Mouse (Mus musculus): Measurements from ENCODE around the gene Slc6a15. TPM values are rescaled to one million over a fixed set of nuclear protein-coding genes. Genes with fewer than 3 reads are reported as not detected.

The Slc6a15 gene
- 8.5 and 10.2 TPM in 2 replicates for polyA plus RNA-seq (2014; fragmentation: Nextera tagmentation; extraction: Ambion mirVana)

DNA sequence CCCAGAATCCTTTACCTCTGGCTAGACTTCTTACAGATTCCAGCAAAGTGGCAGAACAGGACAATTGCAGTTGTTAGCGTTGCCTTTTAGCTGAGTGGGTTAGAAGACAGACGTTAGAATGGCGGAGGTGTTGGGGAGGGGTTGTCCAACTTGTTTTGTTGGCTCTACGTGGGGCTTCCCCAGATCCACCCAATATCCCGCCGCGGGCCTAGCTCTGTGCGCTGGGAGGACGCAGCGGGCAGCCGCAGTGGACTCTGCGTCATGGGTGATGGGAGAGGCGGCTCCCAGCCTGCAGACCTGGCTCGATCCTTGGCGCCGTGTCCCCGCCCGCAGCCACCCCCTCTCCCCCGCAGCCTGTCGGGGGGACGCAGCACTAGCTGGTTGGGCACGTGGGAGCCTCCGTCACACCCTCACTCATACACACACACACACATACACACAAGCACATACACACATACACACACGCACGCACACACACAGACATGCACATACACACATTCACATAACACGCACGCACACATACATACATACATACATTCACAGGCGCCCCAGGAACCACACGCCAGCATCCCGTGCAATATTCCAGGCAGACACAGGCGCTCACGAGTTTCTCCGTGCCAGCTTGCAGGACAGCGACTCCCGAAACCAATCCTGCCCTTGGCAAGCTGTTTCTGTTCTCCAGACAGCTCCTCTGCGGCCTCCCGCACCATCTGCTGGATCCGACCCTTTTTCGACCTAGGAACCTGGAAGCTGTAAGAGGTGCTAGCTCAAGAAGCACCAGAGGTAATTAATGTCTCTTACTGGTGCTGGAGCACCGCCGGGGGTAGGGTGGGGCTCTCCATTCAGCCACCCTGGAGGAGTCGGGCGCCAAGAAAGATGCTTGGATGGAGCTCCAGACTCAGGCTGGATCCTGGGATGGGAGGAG is at the start of gene Slc6a15:
Gene Slc6a15 (plus strand): TSS at position 413 of the 925 bp plus-strand sequence.
- peak; percentile 78 for DNase-seq (ENCODE audit: low spot score)
- H3K4me3 ChIP-seq (ENCODE audit: low read depth, low read length) = peak within 1 kb of the TSS; percentile 46
- H3K9ac ChIP-seq (ENCODE audit: low read length) = peak within 1 kb of the TSS; percentile 44
- peaks cover 13% of the 10 kb centered on the region for H3K27me3 ChIP-seq (replicated peaks; ENCODE audit: control insufficient read depth, insufficient read depth, low read length)
- H3K9me3 ChIP-seq (ENCODE audit: control insufficient read depth, low read length) = no peaks in the 10 kb centered on the region
- WGBS = under 1% methylated on average over 43 of the region's 43 CpGs
- H3K36me3 ChIP-seq (ENCODE audit: control insufficient read depth, insufficient read depth, low read length) = no peaks in the 10 kb centered on the region
- peak within 1 kb of the TSS; percentile 97 for H3K4me2 ChIP-seq (ENCODE audit: low read length)
- no peaks in the 10 kb centered on the region for H3K4me1 ChIP-seq (replicated peaks; ENCODE audit: control insufficient read depth, insufficient read depth, low read length)
- peak; percentile 75 for ATAC-seq (replicated peaks; ENCODE audit: low FRiP score, low TSS enrichment, low read depth)
- H3K27ac ChIP-seq (ENCODE audit: low read depth) = no peak within 1 kb of the TSS

DNA sequence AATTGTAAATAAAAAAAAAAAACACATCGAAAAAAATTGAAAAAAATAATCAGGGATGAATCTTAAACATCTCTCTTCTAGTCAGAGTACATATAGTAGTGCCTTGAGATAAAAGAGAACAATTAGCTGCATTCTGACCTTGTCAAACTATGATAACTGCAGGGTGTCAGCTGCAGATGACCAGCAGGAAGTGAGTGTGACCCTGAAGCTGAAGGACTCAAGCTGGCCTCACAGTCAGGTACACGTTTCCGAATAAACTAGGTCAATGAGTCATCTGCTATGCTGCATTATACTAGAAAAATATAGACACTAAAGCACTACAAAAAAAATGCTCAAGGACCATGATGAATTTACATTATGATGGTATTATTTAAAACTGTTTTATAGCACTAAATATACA is 45.6 kb upstream of the Slc6a15 start:
- 72% methylated on average over 3 of the region's 3 CpGs for WGBS
- no peak overlapping the region for H3K4me2 ChIP-seq (ENCODE audit: low read length)
- H3K27me3 ChIP-seq (replicated peaks; ENCODE audit: control insufficient read depth, insufficient read depth, low read length) = no peaks in the 10 kb centered on the region
- no peak overlapping the region for H3K9ac ChIP-seq (ENCODE audit: low read length)
- H3K27ac ChIP-seq (ENCODE audit: low read depth) = no peak overlapping the region
- no peaks in the 10 kb centered on the region for H3K36me3 ChIP-seq (ENCODE audit: control insufficient read depth, insufficient read depth, low read length)
- no peak for DNase-seq (ENCODE audit: low spot score)
- no peaks in the 10 kb centered on the region for H3K9me3 ChIP-seq (ENCODE audit: control insufficient read depth, low read length)
- H3K4me3 ChIP-seq (ENCODE audit: low read depth, low read length) = no peak overlapping the region
- no peaks in the 10 kb centered on the region for H3K4me1 ChIP-seq (replicated peaks; ENCODE audit: control insufficient read depth, insufficient read depth, low read length)
- no peak for ATAC-seq (replicated peaks; ENCODE audit: low FRiP score, low TSS enrichment, low read depth)

DNA sequence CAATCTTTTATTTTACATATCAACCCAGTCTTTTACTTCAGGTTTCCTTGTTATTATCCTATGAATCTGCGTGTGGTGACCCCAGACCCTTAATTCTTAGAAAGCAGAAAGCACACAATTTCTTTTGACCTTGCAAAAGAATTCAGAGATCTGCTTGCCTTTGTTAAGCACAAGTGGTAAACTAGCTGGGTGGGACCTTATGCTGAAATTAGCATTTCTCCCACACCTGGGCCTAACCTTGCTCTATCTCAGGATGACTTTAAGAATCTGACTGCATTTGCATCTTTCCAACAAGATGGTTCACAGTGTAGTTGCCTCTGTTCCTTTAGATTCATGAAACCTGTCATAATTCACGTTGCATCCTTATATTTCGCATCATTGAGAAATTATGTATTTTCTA is 44.2 kb upstream of the Slc6a15 start:
- Histone ChIP-seq H3K9ac (ENCODE audit: low read length) (no peak overlapping the region), H3K4me3 (ENCODE audit: low read depth, low read length) (no peak overlapping the region), H3K9me3 (ENCODE audit: control insufficient read depth, low read length) (no peaks in the 10 kb centered on the region), H3K27me3 (replicated peaks; ENCODE audit: control insufficient read depth, insufficient read depth, low read length) (no peaks in the 10 kb centered on the region), H3K4me2 (ENCODE audit: low read length) (no peak overlapping the region), H3K27ac (ENCODE audit: low read depth) (no peak overlapping the region), H3K36me3 (ENCODE audit: control insufficient read depth, insufficient read depth, low read length) (no peaks in the 10 kb centered on the region), H3K4me1 (replicated peaks; ENCODE audit: control insufficient read depth, insufficient read depth, low read length) (no peaks in the 10 kb centered on the region)
- no peak for ATAC-seq (replicated peaks; ENCODE audit: low FRiP score, low TSS enrichment, low read depth)
- DNase-seq (ENCODE audit: low spot score) = no peak
- 86% methylated on average over 3 of the region's 3 CpGs for WGBS

DNA sequence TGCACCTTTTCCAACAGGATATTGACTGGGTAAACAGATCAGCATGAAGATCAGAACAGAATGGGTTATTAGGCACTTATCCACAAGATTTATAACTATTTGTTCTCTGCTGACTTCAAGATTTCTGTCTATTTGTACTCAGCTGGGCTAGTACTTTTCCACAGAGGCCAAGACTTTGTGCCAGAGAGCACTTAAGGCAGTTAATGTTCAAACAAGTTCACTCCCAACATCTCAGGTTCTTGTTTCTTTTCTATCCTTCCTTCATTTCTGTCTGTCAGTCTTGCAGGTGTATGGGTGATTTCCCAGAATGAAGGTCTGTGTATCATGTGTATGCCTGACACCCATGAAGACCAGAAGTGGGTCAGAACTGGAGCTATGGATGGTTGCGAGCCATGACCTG is 33.3 kb upstream of the Slc6a15 start:
- H3K27ac ChIP-seq (ENCODE audit: low read depth) = no peak overlapping the region
- H3K9ac ChIP-seq (ENCODE audit: low read length) = no peak overlapping the region
- no peaks in the 10 kb centered on the region for H3K4me1 ChIP-seq (replicated peaks; ENCODE audit: control insufficient read depth, insufficient read depth, low read length)
- no peak for DNase-seq (ENCODE audit: low spot score)
- H3K27me3 ChIP-seq (replicated peaks; ENCODE audit: control insufficient read depth, insufficient read depth, low read length) = no peaks in the 10 kb centered on the region
- H3K4me2 ChIP-seq (ENCODE audit: low read length) = no peak overlapping the region
- no peak overlapping the region for H3K4me3 ChIP-seq (ENCODE audit: low read depth, low read length)
- no peaks in the 10 kb centered on the region for H3K9me3 ChIP-seq (ENCODE audit: control insufficient read depth, low read length)
- WGBS = 72% methylated on average over 1 of the region's 1 CpGs
- no peaks in the 10 kb centered on the region for H3K36me3 ChIP-seq (ENCODE audit: control insufficient read depth, insufficient read depth, low read length)
- ATAC-seq (replicated peaks; ENCODE audit: low FRiP score, low TSS enrichment, low read depth) = no peak

DNA sequence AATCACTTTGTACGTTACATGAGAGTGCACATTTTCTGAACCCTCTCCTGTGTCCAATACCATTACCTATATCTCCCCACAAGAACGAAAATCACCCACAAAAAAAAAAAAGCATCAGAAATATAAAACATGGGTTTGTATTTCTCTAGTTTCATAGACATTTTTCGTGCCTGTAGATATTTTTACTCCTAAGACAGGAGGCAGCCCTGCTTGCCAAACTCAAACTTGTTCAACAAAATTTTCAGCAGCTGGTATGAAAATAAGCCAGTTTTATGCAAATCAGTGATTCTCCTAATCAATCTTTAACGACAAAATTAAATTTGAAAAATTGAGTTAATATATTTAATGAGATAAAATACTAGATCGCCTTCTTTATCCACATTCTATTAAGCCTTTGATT is 27.7 kb upstream of the Slc6a15 start:
- ATAC-seq (replicated peaks; ENCODE audit: low FRiP score, low TSS enrichment, low read depth) (no peak), DNase-seq (ENCODE audit: low spot score) (no peak)
- Histone ChIP-seq H3K9me3 (ENCODE audit: control insufficient read depth, low read length) (no peaks in the 10 kb centered on the region), H3K9ac (ENCODE audit: low read length) (no peak overlapping the region), H3K27me3 (replicated peaks; ENCODE audit: control insufficient read depth, insufficient read depth, low read length) (no peaks in the 10 kb centered on the region), H3K4me2 (ENCODE audit: low read length) (no peak overlapping the region), H3K4me1 (replicated peaks; ENCODE audit: control insufficient read depth, insufficient read depth, low read length) (no peaks in the 10 kb centered on the region), H3K36me3 (ENCODE audit: control insufficient read depth, insufficient read depth, low read length) (no peaks in the 10 kb centered on the region), H3K4me3 (ENCODE audit: low read depth, low read length) (no peak overlapping the region), H3K27ac (ENCODE audit: low read depth) (no peak overlapping the region)
- 81% methylated on average over 5 of the region's 5 CpGs for WGBS

DNA sequence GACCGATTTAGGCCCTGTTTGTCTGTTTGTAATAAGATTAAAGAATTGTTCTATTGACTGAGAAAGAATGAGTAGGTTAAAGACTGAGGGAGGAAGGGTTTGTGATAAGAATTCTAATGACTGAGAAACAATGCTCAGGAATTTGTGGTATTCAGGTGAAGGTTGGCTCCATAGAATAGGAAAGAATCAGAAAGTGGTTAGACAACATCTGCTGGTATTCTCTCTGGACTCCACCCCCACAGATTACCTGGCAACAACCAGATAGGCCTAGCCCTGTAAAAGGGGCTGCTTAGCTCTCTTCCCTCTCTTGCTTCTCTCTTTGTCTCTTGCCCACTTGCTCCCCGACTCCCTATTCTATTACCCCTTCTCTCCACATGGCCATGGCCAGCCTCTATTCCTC is 20.8 kb upstream of the Slc6a15 start:
- no peak for DNase-seq (ENCODE audit: low spot score)
- H3K4me2 ChIP-seq (ENCODE audit: low read length) = no peak overlapping the region
- H3K4me3 ChIP-seq (ENCODE audit: low read depth, low read length) = no peak overlapping the region
- H3K9me3 ChIP-seq (ENCODE audit: control insufficient read depth, low read length) = no peaks in the 10 kb centered on the region
- no peaks in the 10 kb centered on the region for H3K4me1 ChIP-seq (replicated peaks; ENCODE audit: control insufficient read depth, insufficient read depth, low read length)
- no peak for ATAC-seq (replicated peaks; ENCODE audit: low FRiP score, low TSS enrichment, low read depth)
- WGBS = 72% methylated on average over 2 of the region's 2 CpGs
- H3K27me3 ChIP-seq (replicated peaks; ENCODE audit: control insufficient read depth, insufficient read depth, low read length) = no peaks in the 10 kb centered on the region
- no peaks in the 10 kb centered on the region for H3K36me3 ChIP-seq (ENCODE audit: control insufficient read depth, insufficient read depth, low read length)
- no peak overlapping the region for H3K27ac ChIP-seq (ENCODE audit: low read depth)
- H3K9ac ChIP-seq (ENCODE audit: low read length) = no peak overlapping the region

DNA sequence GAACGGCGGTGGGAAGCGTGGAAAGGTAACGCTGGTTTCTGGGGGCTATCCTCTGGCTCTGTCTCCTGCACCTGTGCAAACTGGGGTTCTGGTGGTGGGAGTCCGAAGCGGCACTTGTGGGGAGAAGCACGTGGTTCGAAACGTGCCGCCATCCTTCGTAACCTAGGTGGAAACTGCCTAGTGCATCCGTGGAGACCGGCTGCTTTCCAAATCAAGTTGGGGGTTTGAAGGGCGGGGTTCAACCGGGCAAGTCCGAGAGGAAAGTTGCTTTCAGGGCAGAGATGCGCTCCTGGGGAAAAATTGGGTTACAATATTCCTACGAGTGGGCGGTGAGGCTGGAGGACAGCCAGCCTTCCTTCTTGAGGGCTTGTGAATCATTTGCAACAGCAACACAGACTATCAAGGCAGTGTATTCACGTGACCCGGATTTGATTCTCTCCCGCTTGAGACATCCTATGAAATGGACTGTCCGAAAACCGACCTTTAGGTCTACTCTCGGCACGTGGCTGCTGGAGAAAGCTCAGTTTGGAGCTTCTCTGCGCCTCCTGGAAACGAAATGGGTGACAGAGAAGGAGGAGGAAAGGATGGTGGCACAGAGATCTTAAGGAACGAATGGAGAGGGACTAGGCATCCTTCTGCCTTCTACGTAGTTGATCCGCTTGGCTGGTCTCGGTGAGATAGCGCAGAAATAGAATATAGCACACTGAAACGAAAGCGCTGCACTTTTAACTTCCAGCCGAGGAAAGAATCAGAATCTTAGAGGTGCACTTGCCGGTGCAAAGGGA is 905 bp downstream of the Slc6a15 start:
- H3K4me2 ChIP-seq (ENCODE audit: low read length) = peak overlapping the region; percentile 97
- peak; percentile 64 for DNase-seq (ENCODE audit: low spot score)
- 0 out of 2 replicates have a peak overlapping the region, but pooled peaks have one; percentile 1 for H3K27ac ChIP-seq (ENCODE audit: low read depth)
- peak overlapping the region; percentile 46 for H3K4me3 ChIP-seq (ENCODE audit: low read depth, low read length)
- H3K9ac ChIP-seq (ENCODE audit: low read length) = peak overlapping the region; percentile 44
- H3K36me3 ChIP-seq (ENCODE audit: control insufficient read depth, insufficient read depth, low read length) = no peaks in the 10 kb centered on the region
- H3K9me3 ChIP-seq (ENCODE audit: control insufficient read depth, low read length) = no peaks in the 10 kb centered on the region
- peaks cover 13% of the 10 kb centered on the region for H3K27me3 ChIP-seq (replicated peaks; ENCODE audit: control insufficient read depth, insufficient read depth, low read length)
- peak; percentile 53 for ATAC-seq (replicated peaks; ENCODE audit: low FRiP score, low TSS enrichment, low read depth)
- no peaks in the 10 kb centered on the region for H3K4me1 ChIP-seq (replicated peaks; ENCODE audit: control insufficient read depth, insufficient read depth, low read length)
- WGBS = under 1% methylated on average over 37 of the region's 37 CpGs

DNA sequence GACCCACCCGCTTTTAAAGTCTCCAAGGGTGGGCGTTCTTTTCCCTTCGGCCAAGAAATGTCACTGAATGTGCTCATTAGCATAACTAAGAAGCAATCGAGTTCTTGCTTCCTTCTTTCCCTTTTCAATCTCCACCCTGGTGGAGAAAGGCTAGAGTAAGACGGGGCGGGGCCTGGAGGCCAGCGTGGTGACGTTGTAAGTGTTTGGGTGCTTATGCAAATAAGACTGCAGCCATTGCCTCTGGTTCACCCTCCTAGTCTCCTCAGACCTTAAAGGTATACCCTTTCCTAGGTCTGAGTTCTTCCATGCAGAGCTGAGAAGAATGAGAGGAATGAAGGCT is 1.5 kb downstream of the Slc6a15 start:
- peak overlapping the region; percentile 44 for H3K9ac ChIP-seq (ENCODE audit: low read length)
- H3K9me3 ChIP-seq (ENCODE audit: control insufficient read depth, low read length) = no peaks in the 10 kb centered on the region
- peak; percentile 90 for ATAC-seq (replicated peaks; ENCODE audit: low FRiP score, low TSS enrichment, low read depth)
- H3K27ac ChIP-seq (ENCODE audit: low read depth) = 0 out of 2 replicates have a peak overlapping the region, but pooled peaks have one; percentile 1
- H3K4me1 ChIP-seq (replicated peaks; ENCODE audit: control insufficient read depth, insufficient read depth, low read length) = no peaks in the 10 kb centered on the region
- peak overlapping the region; percentile 46 for H3K4me3 ChIP-seq (ENCODE audit: low read depth, low read length)
- peaks cover 13% of the 10 kb centered on the region for H3K27me3 ChIP-seq (replicated peaks; ENCODE audit: control insufficient read depth, insufficient read depth, low read length)
- peak overlapping the region; percentile 97 for H3K4me2 ChIP-seq (ENCODE audit: low read length)
- WGBS = 1% methylated on average over 8 of the region's 8 CpGs
- DNase-seq (ENCODE audit: low spot score) = peak; percentile 79
- no peaks in the 10 kb centered on the region for H3K36me3 ChIP-seq (ENCODE audit: control insufficient read depth, insufficient read depth, low read length)
